Mouse (Mus musculus) lung, adult 2 months (tissue): ENCODE measurements around the gene Slc2a3.

Source experiments
- CTCF ChIP-seq: fragments of 200-500 bp; IDR thresholded peaks from 2 replicates; pipeline ENCODE4 v1.5.1; 2011; ENCODE audit warnings: mild to moderate bottlenecking, low read length, control low read depth; ENCODE audit not compliant: insufficient read depth
- POLR2A ChIP-seq: fragments of 200-500 bp; IDR thresholded peaks from 2 replicates; pipeline ENCODE4 v1.6.1; 2011; ENCODE audit warnings: low read depth, mild to moderate bottlenecking, control low read depth, low read length, borderline replicate concordance; ENCODE audit errors: extremely low read depth

DNA sequence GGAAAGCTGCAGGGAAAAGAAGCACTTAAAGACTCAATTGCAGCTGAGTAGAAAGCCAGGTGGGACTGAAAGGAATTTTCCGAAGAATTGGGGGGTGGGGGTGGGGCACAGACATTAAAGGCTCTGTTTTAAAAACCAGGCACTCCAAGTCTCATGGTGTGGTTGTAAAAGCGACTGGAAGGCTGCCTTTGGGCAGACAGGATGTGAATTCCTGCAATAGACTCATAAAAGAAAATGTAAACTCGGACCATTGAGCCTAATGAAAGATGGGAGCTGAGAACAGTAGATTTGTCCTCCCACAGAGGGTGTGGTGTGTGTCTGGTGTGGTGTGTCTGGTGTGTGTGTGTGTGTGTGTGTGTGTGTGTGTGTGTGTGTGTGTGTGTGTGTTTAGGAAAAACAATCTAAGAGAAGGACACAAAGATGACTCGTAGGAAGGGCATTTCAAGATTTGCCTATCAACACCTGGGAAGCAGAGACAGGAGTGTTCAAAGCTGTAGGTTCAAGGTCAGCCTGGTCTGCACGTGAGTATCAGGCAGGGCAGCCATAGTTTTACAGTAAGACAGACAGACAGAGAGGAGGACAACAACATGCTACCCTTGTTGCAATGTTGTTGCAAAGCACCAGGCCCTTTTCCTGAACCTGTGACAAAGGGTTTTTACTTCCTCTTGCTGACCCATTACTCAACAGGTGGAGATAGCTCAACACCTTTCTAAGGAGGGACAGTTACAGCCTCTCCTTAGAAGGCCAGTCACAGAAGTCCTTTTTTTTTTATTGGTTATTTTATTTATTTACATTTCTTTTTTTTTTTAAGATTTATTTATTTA is 35.1 kb downstream of the Slc2a3 start:
- TF ChIP-seq CTCF = no peak
- TF ChIP-seq POLR2A = no peak
